Mouse (Mus musculus): ENCODE data around the gene Gm42906.

Gm42906 gene

DNA sequence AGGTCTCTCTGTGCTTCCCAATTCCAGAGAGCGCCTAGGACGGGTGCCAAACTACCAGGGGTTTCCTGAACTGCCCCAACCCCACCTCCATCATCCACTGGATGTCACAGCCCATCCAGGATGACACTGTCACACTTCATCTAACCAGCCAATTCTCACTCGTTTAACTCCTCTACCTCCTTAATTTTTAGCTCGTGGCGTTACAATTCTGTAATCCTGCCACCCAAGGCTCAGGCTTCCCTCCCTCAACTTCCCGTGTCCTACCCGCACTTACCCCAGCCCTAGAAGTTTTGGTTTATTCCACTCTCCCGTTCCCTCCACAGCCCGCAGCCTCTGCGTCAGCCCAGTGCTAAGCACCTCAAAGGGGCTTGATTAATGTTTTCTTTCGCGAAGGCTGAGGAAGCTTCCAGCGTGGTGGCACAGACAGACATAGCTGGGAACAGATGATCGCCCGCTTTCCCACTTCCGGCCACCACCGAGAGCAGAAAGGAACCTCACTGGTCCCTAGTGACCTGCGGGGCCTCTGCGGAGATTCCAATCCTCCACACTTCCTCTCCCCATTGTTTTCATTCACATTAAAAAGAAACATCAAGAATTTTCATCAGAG lies 319.6 kb downstream of the Gm42906 start:
- DNase-seq: peak; percentile 58 to 70

GRCm38 (mm10) chr5:151106841-151107240 lies 321.1 kb downstream of the Gm42906 start:
- DNase-seq: no peak

- no peak for DNase-seq
These were observed 322.6 kb downstream of the Gm42906 start for GRCm38 (mm10) chr5:151105054-151105971.

DNA sequence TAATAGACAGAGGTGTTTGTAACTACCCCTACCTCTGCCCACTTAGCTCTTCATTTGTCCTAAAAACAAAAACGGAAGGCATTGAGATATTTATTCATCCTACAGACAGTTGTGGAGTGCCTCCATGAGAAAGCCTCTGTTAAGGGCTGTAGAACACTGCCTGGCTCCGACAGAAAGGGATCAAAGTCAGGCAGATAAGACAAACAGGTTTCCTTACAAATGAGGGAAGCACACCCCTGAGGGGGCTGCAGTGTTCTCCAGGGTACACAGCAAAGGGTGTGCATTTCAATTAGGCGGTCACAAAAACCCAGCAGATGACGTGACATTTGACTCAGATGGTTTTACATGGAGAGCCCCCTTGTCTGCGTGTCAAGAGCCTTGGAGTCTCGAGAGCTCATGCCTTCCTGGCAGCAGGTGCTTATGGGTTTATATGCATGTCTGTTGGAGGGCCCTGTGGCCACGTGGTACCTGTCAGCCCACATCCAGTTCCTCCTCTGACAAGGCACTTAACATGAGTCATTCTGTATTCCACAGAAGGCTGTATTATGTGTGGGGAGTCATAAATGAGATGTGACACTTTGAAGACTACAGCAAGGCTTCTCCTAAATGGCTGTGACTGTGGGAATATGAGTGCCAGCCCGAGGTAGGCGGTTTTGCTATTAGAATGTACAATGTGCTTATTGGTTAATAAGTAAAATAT lies 323.5 kb downstream of the Gm42906 start:
- peak in 1 of 2 experiments; percentile 40 for DNase-seq

DNA sequence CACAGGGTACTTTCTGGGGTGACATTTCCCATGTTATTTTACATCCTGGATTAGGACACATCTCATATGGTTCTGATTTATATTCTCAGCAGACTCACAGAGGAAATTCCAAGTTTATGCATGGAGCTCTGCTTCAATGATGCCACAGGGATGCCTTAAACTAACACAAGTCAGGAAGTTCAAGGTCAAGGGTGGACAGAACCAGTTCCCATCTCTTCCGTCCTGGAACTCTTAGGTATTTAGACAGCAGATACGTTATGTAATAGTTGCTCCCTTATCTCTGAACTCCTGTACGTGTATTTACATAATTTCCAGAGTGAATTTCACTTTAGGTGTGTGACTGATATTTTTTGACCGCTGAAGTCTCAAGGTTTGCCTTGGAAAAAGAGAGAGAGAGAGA lies 324.7 kb downstream of the Gm42906 start:
- DNase-seq: no peak

DNA sequence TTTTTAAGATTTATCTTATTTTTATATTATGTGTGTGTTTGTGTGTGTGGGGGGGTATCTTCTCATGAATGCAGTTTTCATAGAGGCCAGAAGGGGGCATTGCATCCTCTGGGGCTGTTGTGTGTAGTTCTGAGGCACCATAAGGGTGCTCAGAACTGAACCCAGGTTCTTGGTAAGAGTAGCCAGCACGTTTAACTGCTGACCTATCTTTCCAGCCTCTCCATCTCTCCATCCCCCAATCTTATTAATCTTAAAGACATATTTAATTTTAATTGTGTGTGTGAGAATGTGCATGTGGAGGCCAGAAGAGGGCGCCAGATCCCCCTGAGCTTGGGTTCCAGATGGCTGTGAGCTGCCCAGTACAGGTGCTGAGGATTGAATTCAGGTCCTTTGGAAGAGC lies 325.7 kb downstream of the Gm42906 start:
- no peak for DNase-seq

DNA sequence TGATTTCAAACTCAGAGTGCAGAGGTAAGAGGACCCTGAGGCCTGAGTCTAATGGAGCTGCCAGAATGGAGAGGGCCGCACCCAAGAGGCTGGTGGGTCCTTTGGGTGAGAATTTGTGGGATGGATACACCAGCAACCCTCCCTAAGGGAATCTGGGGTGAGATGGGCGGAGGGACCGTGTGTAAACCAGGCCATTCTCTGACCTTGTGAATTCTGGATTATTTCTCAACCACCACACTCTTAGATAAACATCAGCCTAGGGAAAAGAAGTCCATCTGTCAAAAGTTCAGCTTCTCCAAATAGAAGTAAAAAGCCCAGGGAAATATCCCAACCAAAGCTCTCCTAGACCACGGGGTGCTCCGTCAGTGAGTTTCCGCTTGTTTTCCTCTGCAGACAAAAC lies 332.0 kb downstream of the Gm42906 start:
- DNase-seq: no peak

DNA sequence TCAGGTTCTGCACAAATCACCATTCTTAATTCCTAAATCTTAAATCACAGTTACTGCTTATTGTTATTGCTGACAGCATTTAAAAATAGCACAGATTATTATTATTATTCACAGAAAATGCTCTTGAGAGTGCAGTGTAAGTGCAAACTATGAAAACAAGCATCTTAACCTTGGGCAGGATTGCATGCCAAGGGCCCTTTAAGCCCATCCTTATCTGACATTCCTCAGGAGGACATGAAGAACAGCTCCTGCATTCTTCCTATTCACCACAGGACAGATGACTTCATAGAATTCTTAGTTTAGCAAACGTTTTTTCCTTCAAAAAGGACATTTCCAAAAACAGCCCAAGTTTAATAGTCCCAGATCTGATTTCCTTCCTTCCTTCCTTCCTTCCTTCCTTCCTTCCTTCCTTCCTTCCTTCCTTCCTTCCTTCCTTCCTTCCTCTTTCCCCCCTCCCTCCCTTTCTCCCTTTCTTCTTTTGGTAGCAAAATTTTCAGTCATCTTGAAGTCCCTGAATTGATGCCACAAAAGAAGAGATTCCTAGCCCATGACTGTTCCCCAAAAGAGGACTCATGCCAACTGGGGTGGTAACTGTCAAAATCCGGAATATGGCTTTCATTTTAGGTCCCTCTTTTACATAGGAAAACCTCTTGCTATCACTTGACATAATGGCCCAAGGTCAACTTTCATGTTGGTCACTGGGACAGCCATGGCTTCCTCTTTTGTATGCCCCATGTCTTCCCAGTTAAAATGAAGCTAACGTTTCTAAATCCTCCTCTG lies 334.9 kb downstream of the Gm42906 start:
- no peak for DNase-seq

DNA sequence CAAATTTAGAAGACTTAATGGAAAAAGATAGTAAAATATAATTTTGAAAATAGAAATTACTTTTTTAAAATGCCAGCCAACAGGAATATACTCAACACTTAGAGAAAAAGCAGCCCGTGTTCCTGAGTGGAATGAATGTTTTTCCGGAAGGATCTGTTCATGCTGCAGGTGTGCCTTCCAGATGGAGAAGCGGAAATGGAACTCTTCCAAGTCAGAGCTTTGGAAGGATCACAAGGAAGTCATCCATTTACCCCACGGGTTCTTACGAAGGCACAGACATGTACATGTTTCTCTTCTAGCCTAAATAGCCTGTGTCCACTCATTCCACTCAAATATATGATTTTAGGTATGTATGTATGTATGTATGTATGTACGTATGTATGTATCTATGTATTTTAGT lies 337.0 kb downstream of the Gm42906 start:
- no peak for DNase-seq

- no peak for DNase-seq
These were observed 338.8 kb downstream of the Gm42906 start for GRCm38 (mm10) chr5:151089201-151089600.

GRCm38 (mm10) chr5:151086425-151087202 lies 341.3 kb downstream of the Gm42906 start:
- DNase-seq: peak; percentile 22 to 46

DNA sequence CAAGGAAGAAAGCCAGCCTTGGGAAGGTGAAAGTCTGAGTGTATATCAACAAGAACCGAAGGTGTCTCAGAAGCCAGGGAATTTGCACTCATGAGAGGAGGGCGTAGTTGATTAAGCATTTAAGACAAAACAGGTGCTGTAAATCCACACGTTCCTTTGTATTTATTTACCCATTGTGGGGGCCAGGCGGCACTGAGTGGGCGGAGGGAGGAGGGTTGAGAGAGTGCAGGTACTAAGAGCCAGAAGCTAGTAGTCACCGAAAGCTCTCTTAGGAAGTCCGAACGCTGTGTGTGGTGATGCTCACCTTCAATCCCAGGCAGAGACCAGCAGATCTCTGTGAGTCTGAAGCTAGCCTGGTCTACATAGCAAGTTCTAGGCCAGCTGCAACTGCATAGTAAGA lies 342.2 kb downstream of the Gm42906 start:
- no peak for DNase-seq

DNA sequence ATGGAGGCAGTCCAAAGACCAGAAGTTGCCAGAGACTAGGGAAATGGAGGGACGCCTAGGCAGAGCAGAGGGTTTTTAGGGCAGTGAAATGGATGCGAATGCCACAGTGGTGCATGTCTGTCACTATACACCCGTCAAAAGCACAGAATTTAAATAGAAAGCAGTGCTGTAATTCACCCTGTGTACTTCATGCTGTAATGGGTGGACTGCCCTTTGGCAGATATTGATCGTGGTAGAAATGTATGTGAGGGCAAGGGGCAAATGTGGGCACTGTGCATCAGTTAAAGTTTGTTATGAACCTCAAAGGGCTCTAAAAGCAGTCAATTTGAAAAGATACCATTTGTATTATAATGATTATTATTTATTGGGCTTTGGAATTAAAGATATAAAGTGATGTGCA lies 347.7 kb downstream of the Gm42906 start:
- DNase-seq: no peak

- no peak for DNase-seq
These were observed 350.0 kb downstream of the Gm42906 start for GRCm38 (mm10) chr5:151077953-151078352.

- no peak for DNase-seq
These were observed 351.0 kb downstream of the Gm42906 start for GRCm38 (mm10) chr5:151076917-151077316.

- DNase-seq: no peak
These were observed 353.7 kb downstream of the Gm42906 start for GRCm38 (mm10) chr5:151074282-151074681.

DNA sequence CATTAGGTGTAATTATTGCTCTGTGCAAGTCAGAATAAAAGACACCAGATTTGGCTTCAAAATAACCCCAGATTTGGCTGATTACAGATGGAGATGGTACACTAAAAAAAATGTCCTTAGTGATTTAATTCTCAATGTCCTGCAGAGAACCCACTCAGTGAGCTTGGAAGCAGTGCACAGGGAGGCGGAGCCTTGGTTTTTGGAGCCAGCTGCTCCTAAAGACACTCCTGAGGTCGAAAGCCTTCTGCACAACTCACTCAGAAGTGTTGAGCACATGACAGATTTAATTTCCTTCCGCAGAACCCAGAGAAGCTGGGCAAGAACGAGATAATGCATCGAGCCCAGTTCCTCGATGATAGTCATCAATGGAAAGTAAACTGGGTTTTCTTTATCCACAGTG lies 356.5 kb downstream of the Gm42906 start:
- DNase-seq: no peak

GRCm38 (mm10) chr5:151070896-151071295 lies 357.1 kb downstream of the Gm42906 start:
- no peak for DNase-seq

GRCm38 (mm10) chr5:151069569-151069968 lies 358.4 kb downstream of the Gm42906 start:
- DNase-seq: no peak

- DNase-seq: no peak
These were observed 361.9 kb downstream of the Gm42906 start for GRCm38 (mm10) chr5:151066016-151066415.

GRCm38 (mm10) chr5:151065228-151065627 lies 362.7 kb downstream of the Gm42906 start:
- no peak for DNase-seq

DNA sequence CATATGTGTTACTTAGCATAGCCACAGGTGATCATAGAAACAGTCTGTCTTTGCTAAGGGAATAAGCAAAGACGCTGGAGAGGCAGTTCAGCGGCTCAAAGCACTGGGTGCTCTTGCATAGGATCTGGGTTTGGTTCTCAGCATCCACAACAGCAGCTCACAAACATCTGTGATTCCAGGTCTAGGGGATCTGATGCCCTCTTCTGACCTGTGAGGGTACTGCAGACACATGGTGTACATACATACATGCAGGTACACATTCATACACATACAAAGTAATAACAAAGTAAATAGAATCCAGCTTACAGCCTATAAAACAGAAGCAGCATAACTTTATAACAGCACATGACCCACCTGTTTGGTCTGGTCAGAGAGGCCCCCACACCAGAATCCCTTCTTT lies 366.0 kb downstream of the Gm42906 start:
- no peak for DNase-seq

Data from kidney, postnatal 4 days (tissue).